Mouse (Mus musculus): ENCODE measurements around the gene Ptgdr2. TPM values are rescaled to one million over a fixed set of nuclear protein-coding genes. Genes with fewer than 3 reads are reported as not detected.
A peak's percentile ranks its signal among the peaks of the same experiment; 100 is the strongest.

Gene Ptgdr2
- polyA plus RNA-seq, 1 experiment = 1.0 TPM

- Histone ChIP-seq H3K27me3 (ENCODE audit: control insufficient read depth, insufficient read depth, low read length) (no peaks in the 10 kb centered on the region), H3K27ac (ENCODE audit: control insufficient read depth, insufficient read depth, low read length) (no peak overlapping the region), H3K4me1 (replicated peaks; ENCODE audit: control insufficient read depth, insufficient read depth, low read length) (peaks cover 9% of the 10 kb centered on the region), H3K4me3 (ENCODE audit: control insufficient read depth, insufficient read depth, low read length) (no peak overlapping the region), H3K36me3 (ENCODE audit: control insufficient read depth, insufficient read depth, low read length) (no peaks in the 10 kb centered on the region)
- no peak for TF ChIP-seq CTCF (IDR thresholded peaks at IDR 0.05; ENCODE audit: borderline replicate concordance, control insufficient read depth, extremely low read depth, insufficient read depth, low read length, poor library complexity)
- no peak for TF ChIP-seq POLR2A (IDR thresholded peaks at IDR 0.05; ENCODE audit: control insufficient read depth, extremely low read depth, insufficient read depth, low read length, poor library complexity)
- DNase-seq = no peak
- 58% methylated on average over 4 of the region's 4 CpGs for WGBS
These were observed 39.4 kb downstream of the Ptgdr2 start for GRCm38 (mm10) chr19:10976318-10976717.

GRCm38 (mm10) chr19:10979184-10980168 is 42.5 kb downstream of the Ptgdr2 start:
- Histone ChIP-seq H3K4me1 (replicated peaks; ENCODE audit: control insufficient read depth, insufficient read depth, low read length) (peaks cover 9% of the 10 kb centered on the region), H3K27ac (ENCODE audit: control insufficient read depth, insufficient read depth, low read length) (no peak overlapping the region), H3K4me3 (ENCODE audit: control insufficient read depth, insufficient read depth, low read length) (peak overlapping the region; percentile 54), H3K36me3 (ENCODE audit: control insufficient read depth, insufficient read depth, low read length) (no peaks in the 10 kb centered on the region), H3K27me3 (ENCODE audit: control insufficient read depth, insufficient read depth, low read length) (no peaks in the 10 kb centered on the region)
- DNase-seq = peak; percentile 94
- WGBS = 3% methylated on average over 18 of the region's 18 CpGs
- TF ChIP-seq POLR2A (IDR thresholded peaks at IDR 0.05; ENCODE audit: control insufficient read depth, extremely low read depth, insufficient read depth, low read length, poor library complexity) (no peak), CTCF (IDR thresholded peaks at IDR 0.05; ENCODE audit: borderline replicate concordance, control insufficient read depth, extremely low read depth, insufficient read depth, low read length, poor library complexity) (peak; percentile 95; the same call in 1 of the 2 replicates)

GRCm38 (mm10) chr19:10980210-10980609 is 43.2 kb downstream of the Ptgdr2 start:
- H3K4me1 ChIP-seq (replicated peaks; ENCODE audit: control insufficient read depth, insufficient read depth, low read length) = peaks cover 9% of the 10 kb centered on the region
- no peak overlapping the region for H3K27ac ChIP-seq (ENCODE audit: control insufficient read depth, insufficient read depth, low read length)
- TF ChIP-seq CTCF (IDR thresholded peaks at IDR 0.05; ENCODE audit: borderline replicate concordance, control insufficient read depth, extremely low read depth, insufficient read depth, low read length, poor library complexity) (no peak), POLR2A (IDR thresholded peaks at IDR 0.05; ENCODE audit: control insufficient read depth, extremely low read depth, insufficient read depth, low read length, poor library complexity) (no peak)
- no peaks in the 10 kb centered on the region for H3K36me3 ChIP-seq (ENCODE audit: control insufficient read depth, insufficient read depth, low read length)
- H3K4me3 ChIP-seq (ENCODE audit: control insufficient read depth, insufficient read depth, low read length) = peak overlapping the region; percentile 54
- WGBS = 40% methylated on average over 5 of the region's 5 CpGs
- no peaks in the 10 kb centered on the region for H3K27me3 ChIP-seq (ENCODE audit: control insufficient read depth, insufficient read depth, low read length)
- DNase-seq = no peak

- Histone ChIP-seq H3K27me3 (ENCODE audit: control insufficient read depth, insufficient read depth, low read length) (no peaks in the 10 kb centered on the region), H3K4me1 (replicated peaks; ENCODE audit: control insufficient read depth, insufficient read depth, low read length) (peaks cover 9% of the 10 kb centered on the region), H3K36me3 (ENCODE audit: control insufficient read depth, insufficient read depth, low read length) (no peaks in the 10 kb centered on the region), H3K4me3 (ENCODE audit: control insufficient read depth, insufficient read depth, low read length) (no peak overlapping the region), H3K27ac (ENCODE audit: control insufficient read depth, insufficient read depth, low read length) (no peak overlapping the region)
- no peak for TF ChIP-seq POLR2A (IDR thresholded peaks at IDR 0.05; ENCODE audit: control insufficient read depth, extremely low read depth, insufficient read depth, low read length, poor library complexity)
- TF ChIP-seq CTCF (IDR thresholded peaks at IDR 0.05; ENCODE audit: borderline replicate concordance, control insufficient read depth, extremely low read depth, insufficient read depth, low read length, poor library complexity) = 0 out of 2 replicates have a peak, but pooled peaks have one; percentile 47
- peak; percentile 43 for DNase-seq
- WGBS = 49% methylated on average over 14 of the region's 14 CpGs
These were observed 46.2 kb downstream of the Ptgdr2 start for GRCm38 (mm10) chr19:10983146-10983545.

GRCm38 (mm10) chr19:10984551-10984950 is 47.6 kb downstream of the Ptgdr2 start:
- TF ChIP-seq CTCF (IDR thresholded peaks at IDR 0.05; ENCODE audit: borderline replicate concordance, control insufficient read depth, extremely low read depth, insufficient read depth, low read length, poor library complexity) = no peak
- TF ChIP-seq POLR2A (IDR thresholded peaks at IDR 0.05; ENCODE audit: control insufficient read depth, extremely low read depth, insufficient read depth, low read length, poor library complexity) = no peak
- Histone ChIP-seq H3K4me3 (ENCODE audit: control insufficient read depth, insufficient read depth, low read length) (no peak overlapping the region), H3K4me1 (replicated peaks; ENCODE audit: control insufficient read depth, insufficient read depth, low read length) (peaks cover 8% of the 10 kb centered on the region), H3K27ac (ENCODE audit: control insufficient read depth, insufficient read depth, low read length) (no peak overlapping the region), H3K36me3 (ENCODE audit: control insufficient read depth, insufficient read depth, low read length) (no peaks in the 10 kb centered on the region), H3K27me3 (ENCODE audit: control insufficient read depth, insufficient read depth, low read length) (no peaks in the 10 kb centered on the region)
- WGBS = 92% methylated on average over 13 of the region's 13 CpGs
- DNase-seq = no peak

- no peaks in the 10 kb centered on the region for H3K36me3 ChIP-seq (ENCODE audit: control insufficient read depth, insufficient read depth, low read length)
- TF ChIP-seq POLR2A (IDR thresholded peaks at IDR 0.05; ENCODE audit: control insufficient read depth, extremely low read depth, insufficient read depth, low read length, poor library complexity) (no peak), CTCF (IDR thresholded peaks at IDR 0.05; ENCODE audit: borderline replicate concordance, control insufficient read depth, extremely low read depth, insufficient read depth, low read length, poor library complexity) (no peak)
- DNase-seq = no peak
- no peaks in the 10 kb centered on the region for H3K4me1 ChIP-seq (replicated peaks; ENCODE audit: control insufficient read depth, insufficient read depth, low read length)
- H3K27me3 ChIP-seq (ENCODE audit: control insufficient read depth, insufficient read depth, low read length) = no peaks in the 10 kb centered on the region
- no peak overlapping the region for H3K27ac ChIP-seq (ENCODE audit: control insufficient read depth, insufficient read depth, low read length)
- WGBS = 94% methylated on average over 4 of the region's 4 CpGs
- no peak overlapping the region for H3K4me3 ChIP-seq (ENCODE audit: control insufficient read depth, insufficient read depth, low read length)
These were observed 48.9 kb downstream of the Ptgdr2 start for GRCm38 (mm10) chr19:10985889-10986288.
